Mouse (Mus musculus): ENCODE measurements at regions not wholly inside any gene's neighbourhood (a gene's known extent, or its start where the extent isn't known, plus 50 kb on each side); places are given as distances from the start of the nearest gene placed in this dataset.

GRCm38 (mm10) chr8:89609074-89609473 lies 565.1 kb upstream of the Sall1 start:
- no peak for ATAC-seq (ENCODE audit: insufficient read depth, low read depth)
- Histone ChIP-seq H3K9me3 (replicated peaks; ENCODE audit: control insufficient read depth, low read length) (no peaks in the 10 kb centered on the region), H3K9ac (replicated peaks; ENCODE audit: low read depth, low read length) (no peak overlapping the region), H3K4me1 (ENCODE audit: control insufficient read depth, insufficient read depth) (no peaks in the 10 kb centered on the region), H3K4me2 (ENCODE audit: low read depth, low read length) (no peak overlapping the region), H3K27ac (ENCODE audit: low read depth) (no peak overlapping the region), H3K4me3 (ENCODE audit: low read depth, low read length) (no peak overlapping the region), H3K36me3 (replicated peaks; ENCODE audit: control insufficient read depth, insufficient read depth, low read length) (no peaks in the 10 kb centered on the region), H3K27me3 (ENCODE audit: control insufficient read depth, insufficient read depth, low read length) (no peaks in the 10 kb centered on the region)
- TF ChIP-seq CTCF (IDR thresholded peaks at IDR 0.05; ENCODE audit: low read depth) (no peak), EP300 (IDR thresholded peaks at IDR 0.05; ENCODE audit: low read depth) (no peak)
- no peak for DNase-seq (ENCODE audit: low spot score)
- 53% methylated on average over 4 of the region's 4 CpGs for WGBS

GRCm38 (mm10) chr8:89605905-89606468 lies 562.0 kb upstream of the Sall1 start:
- WGBS: 78% methylated on average over 4 of the region's 4 CpGs
- TF ChIP-seq CTCF (IDR thresholded peaks at IDR 0.05; ENCODE audit: low read depth): no peak
- TF ChIP-seq EP300 (IDR thresholded peaks at IDR 0.05; ENCODE audit: low read depth): no peak
- ATAC-seq (ENCODE audit: insufficient read depth, low read depth): no peak

GRCm38 (mm10) chr8:89604461-89604860 lies 560.5 kb upstream of the Sall1 start:
- Histone ChIP-seq H3K27ac (ENCODE audit: low read depth) (no peak overlapping the region), H3K4me2 (ENCODE audit: low read depth, low read length) (no peak overlapping the region), H3K36me3 (replicated peaks; ENCODE audit: control insufficient read depth, insufficient read depth, low read length) (no peaks in the 10 kb centered on the region), H3K27me3 (ENCODE audit: control insufficient read depth, insufficient read depth, low read length) (no peaks in the 10 kb centered on the region), H3K4me3 (ENCODE audit: low read depth, low read length) (no peak overlapping the region), H3K9me3 (replicated peaks; ENCODE audit: control insufficient read depth, low read length) (no peaks in the 10 kb centered on the region), H3K4me1 (ENCODE audit: control insufficient read depth, insufficient read depth) (no peaks in the 10 kb centered on the region), H3K9ac (replicated peaks; ENCODE audit: low read depth, low read length) (no peak overlapping the region)
- TF ChIP-seq EP300 (IDR thresholded peaks at IDR 0.05; ENCODE audit: low read depth) (no peak), CTCF (IDR thresholded peaks at IDR 0.05; ENCODE audit: low read depth) (no peak)
- ATAC-seq (ENCODE audit: insufficient read depth, low read depth): no peak
- 89% methylated on average over 3 of the region's 3 CpGs for WGBS
- no peak for DNase-seq (ENCODE audit: low spot score)

More at GRCm38 (mm10) chr8:89605905-89606468, 562.0 kb upstream of the Sall1 start:
- no peak overlapping the region for H3K4me2 ChIP-seq (ENCODE audit: low read depth, low read length)
- no peaks in the 10 kb centered on the region for H3K27me3 ChIP-seq (ENCODE audit: control insufficient read depth, insufficient read depth, low read length)
- H3K9ac ChIP-seq (replicated peaks; ENCODE audit: low read depth, low read length): no peak overlapping the region
- no peak overlapping the region for H3K27ac ChIP-seq (ENCODE audit: low read depth)
- no peaks in the 10 kb centered on the region for H3K9me3 ChIP-seq (replicated peaks; ENCODE audit: control insufficient read depth, low read length)
- no peaks in the 10 kb centered on the region for H3K36me3 ChIP-seq (replicated peaks; ENCODE audit: control insufficient read depth, insufficient read depth, low read length)
- H3K4me3 ChIP-seq (ENCODE audit: low read depth, low read length): no peak overlapping the region
- no peak for DNase-seq (ENCODE audit: low spot score)
- no peaks in the 10 kb centered on the region for H3K4me1 ChIP-seq (ENCODE audit: control insufficient read depth, insufficient read depth)

- Histone ChIP-seq H3K4me2 (ENCODE audit: low read depth, low read length) (no peak overlapping the region), H3K27me3 (ENCODE audit: control insufficient read depth, insufficient read depth, low read length) (no peaks in the 10 kb centered on the region), H3K27ac (ENCODE audit: low read depth) (no peak overlapping the region), H3K9ac (replicated peaks; ENCODE audit: low read depth, low read length) (no peak overlapping the region), H3K4me1 (ENCODE audit: control insufficient read depth, insufficient read depth) (no peaks in the 10 kb centered on the region), H3K36me3 (replicated peaks; ENCODE audit: control insufficient read depth, insufficient read depth, low read length) (no peaks in the 10 kb centered on the region), H3K9me3 (replicated peaks; ENCODE audit: control insufficient read depth, low read length) (no peaks in the 10 kb centered on the region), H3K4me3 (ENCODE audit: low read depth, low read length) (no peak overlapping the region)
- no peak for TF ChIP-seq EP300 (IDR thresholded peaks at IDR 0.05; ENCODE audit: low read depth)
- no peak for TF ChIP-seq CTCF (IDR thresholded peaks at IDR 0.05; ENCODE audit: low read depth)
- DNase-seq (ENCODE audit: low spot score) (no peak), ATAC-seq (ENCODE audit: insufficient read depth, low read depth) (no peak)
- 75% methylated on average over 7 of the region's 7 CpGs for WGBS
These were observed 552.4 kb upstream of the Sall1 start for GRCm38 (mm10) chr8:89596380-89596779.

GRCm38 (mm10) chr8:89583091-89583490 lies 539.1 kb upstream of the Sall1 start:
- no peaks in the 10 kb centered on the region for H3K27me3 ChIP-seq (ENCODE audit: control insufficient read depth, insufficient read depth, low read length)
- DNase-seq (ENCODE audit: low spot score) (no peak), ATAC-seq (ENCODE audit: insufficient read depth, low read depth) (no peak)
- H3K9me3 ChIP-seq (replicated peaks; ENCODE audit: control insufficient read depth, low read length): no peaks in the 10 kb centered on the region
- H3K4me3 ChIP-seq (ENCODE audit: low read depth, low read length): no peak overlapping the region
- no peak overlapping the region for H3K9ac ChIP-seq (replicated peaks; ENCODE audit: low read depth, low read length)
- H3K4me2 ChIP-seq (ENCODE audit: low read depth, low read length): no peak overlapping the region
- TF ChIP-seq CTCF (IDR thresholded peaks at IDR 0.05; ENCODE audit: low read depth): no peak
- TF ChIP-seq EP300 (IDR thresholded peaks at IDR 0.05; ENCODE audit: low read depth): no peak
- H3K27ac ChIP-seq (ENCODE audit: low read depth): no peak overlapping the region
- no peaks in the 10 kb centered on the region for H3K36me3 ChIP-seq (replicated peaks; ENCODE audit: control insufficient read depth, insufficient read depth, low read length)
- no peaks in the 10 kb centered on the region for H3K4me1 ChIP-seq (ENCODE audit: control insufficient read depth, insufficient read depth)

- no peak for TF ChIP-seq EP300 (IDR thresholded peaks at IDR 0.05; ENCODE audit: low read depth)
- no peak for TF ChIP-seq CTCF (IDR thresholded peaks at IDR 0.05; ENCODE audit: low read depth)
- Histone ChIP-seq H3K4me2 (ENCODE audit: low read depth, low read length) (no peak overlapping the region), H3K27ac (ENCODE audit: low read depth) (no peak overlapping the region), H3K36me3 (replicated peaks; ENCODE audit: control insufficient read depth, insufficient read depth, low read length) (no peaks in the 10 kb centered on the region), H3K9ac (replicated peaks; ENCODE audit: low read depth, low read length) (no peak overlapping the region), H3K27me3 (ENCODE audit: control insufficient read depth, insufficient read depth, low read length) (no peaks in the 10 kb centered on the region), H3K4me3 (ENCODE audit: low read depth, low read length) (no peak overlapping the region), H3K9me3 (replicated peaks; ENCODE audit: control insufficient read depth, low read length) (no peaks in the 10 kb centered on the region), H3K4me1 (ENCODE audit: control insufficient read depth, insufficient read depth) (no peaks in the 10 kb centered on the region)
- ATAC-seq (ENCODE audit: insufficient read depth, low read depth) (no peak), DNase-seq (ENCODE audit: low spot score) (no peak)
These were observed 538.6 kb upstream of the Sall1 start for GRCm38 (mm10) chr8:89582566-89582965.

Measured in heart, postnatal 0 days (tissue).